Mouse (Mus musculus) testis, postnatal 10 days (tissue): ENCODE data around the gene Bbof1.

Source experiments
- DNase-seq: peaks from one replicate; pipeline ENCODE4 v3.0.0; 2021; ENCODE audit warnings: low spot score

Bbof1 gene

GRCm38 (mm10) chr12:84400068-84400467 is 8.8 kb upstream of the Bbof1 start:
- no peak for DNase-seq

- no peak for DNase-seq
These were observed 8.2 kb upstream of the Bbof1 start for GRCm38 (mm10) chr12:84400653-84401052.

GRCm38 (mm10) chr12:84402923-84403322 is 5.9 kb upstream of the Bbof1 start:
- no peak for DNase-seq

GRCm38 (mm10) chr12:84404541-84404940 is 4.3 kb upstream of the Bbof1 start:
- DNase-seq = no peak

GRCm38 (mm10) chr12:84407259-84407658 is 1.6 kb upstream of the Bbof1 start:
- no peak for DNase-seq

GRCm38 (mm10) chr12:84407874-84408818 is 725 bp upstream of the Bbof1 start:
- DNase-seq = no peak

- DNase-seq = peak; percentile 86
These were observed 8.1 kb downstream of the Bbof1 start, which contains the start of gene Rnf113a2 for GRCm38 (mm10) chr12:84416834-84417604. Gene Rnf113a2, plus strand, starts transcription at chr12:84417196.

GRCm38 (mm10) chr12:84417605-84417922 is 8.7 kb downstream of the Bbof1 start:
- DNase-seq = no peak

GRCm38 (mm10) chr12:84423990-84424389 is 15.1 kb downstream of the Bbof1 start:
- DNase-seq = no peak

GRCm38 (mm10) chr12:84429825-84430224 is 21.0 kb downstream of the Bbof1 start:
- no peak for DNase-seq

- DNase-seq = no peak
These were observed 29.8 kb downstream of the Bbof1 start for GRCm38 (mm10) chr12:84438697-84439096.

- no peak for DNase-seq
These were observed 33.7 kb downstream of the Bbof1 start for GRCm38 (mm10) chr12:84442526-84442925.

GRCm38 (mm10) chr12:84447386-84447785 is 38.5 kb downstream of the Bbof1 start:
- no peak for DNase-seq

- DNase-seq = no peak
These were observed 39.3 kb downstream of the Bbof1 start for GRCm38 (mm10) chr12:84448181-84448580.

- no peak for DNase-seq
These were observed 41.0 kb downstream of the Bbof1 start for GRCm38 (mm10) chr12:84449887-84450286.

- peak; percentile 51 for DNase-seq
These were observed 41.5 kb downstream of the Bbof1 start for GRCm38 (mm10) chr12:84450351-84450717.

GRCm38 (mm10) chr12:84450718-84451646 is 42.1 kb downstream of the Bbof1 start, which contains the start of the genes Aldh6a1 and Lin52:
Gene Aldh6a1, minus strand, starts transcription at chr12:84451004.
Gene Lin52, plus strand, starts transcription at chr12:84451422.
- DNase-seq = peak; percentile 96

- DNase-seq = no peak
These were observed 42.9 kb downstream of the Bbof1 start for GRCm38 (mm10) chr12:84451801-84452200.

- DNase-seq = no peak
These were observed 48.0 kb downstream of the Bbof1 start for GRCm38 (mm10) chr12:84456911-84457310.

- no peak for DNase-seq
These were observed 51.0 kb downstream of the Bbof1 start for GRCm38 (mm10) chr12:84459845-84460244.

GRCm38 (mm10) chr12:84461416-84461815 is 52.5 kb downstream of the Bbof1 start:
- DNase-seq = no peak

GRCm38 (mm10) chr12:84462856-84463255 is 54.0 kb downstream of the Bbof1 start:
- DNase-seq = no peak
